Mouse (Mus musculus) ovary, adult 2 months (tissue): ENCODE measurements around the gene Amy1. TPM values are rescaled to one million over a fixed set of nuclear protein-coding genes. Genes with fewer than 3 reads are reported as not detected.

Experiments used
- polyA plus RNA-seq: library from polyadenylated mRNA; depleted of rRNA; stranded (reverse); fragments of >200 nt; gene quantifications from 2 replicates; pipeline ENCODE4 v1.2.3, GENCODE M21; 2012; rRNA removed

The Amy1 gene
- 2.4 and 3.8 TPM in 2 replicates for polyA plus RNA-seq

GRCm38 (mm10) chr3:113606599-113606998 is at the start of gene Amy1:
Gene Amy1 (minus strand): TSS chr3:113606699.

GRCm38 (mm10) chr3:113629606-113630359 is 23.3 kb upstream of the Amy1 start, which contains the start of gene Rnpc3:
Gene Rnpc3 (minus strand): TSS chr3:113630149.

GRCm38 (mm10) chr3:113532328-113532727 is 74.2 kb downstream of the Amy1 start, which contains the start of gene Amy2a1:
Gene Amy2a1 (minus strand): TSS chr3:113532428.

Other genes with a start within 250 kb of the Amy1 start
- not detected in 2 replicates for gene Amy2a1, start 74.3 kb downstream of the Amy1 start, polyA plus RNA-seq
- gene Rnpc3, start 23.4 kb upstream of the Amy1 start, polyA plus RNA-seq, result 9.9 and 13.1 TPM in 2 replicates